Mouse (Mus musculus): Measurements from ENCODE around the gene Rpl36. TPM values are rescaled to one million over a fixed set of nuclear protein-coding genes. Genes with fewer than 3 reads are reported as not detected.
A peak's percentile ranks its signal among the peaks of the same experiment; 100 is the strongest.
"Not testable (repeated sequence)": the region's sequence is repeated elsewhere in the genome, so short reads cannot be mapped to it uniquely, and the experiment has no call there.

Rpl36 gene
- polyA plus RNA-seq, 1 experiment from 2014 or later: 1,235 TPM

GRCm38 (mm10) chr17:56611861-56612564 lies 1.2 kb upstream of the Rpl36 start:
- no peak overlapping the region for H3K9ac ChIP-seq
- peaks cover 38% of the 10 kb centered on the region for H3K36me3 ChIP-seq
- no peak overlapping the region for H3K4me2 ChIP-seq
- H3K4me1 ChIP-seq (replicated peaks): peaks cover 50% of the 10 kb centered on the region
- no peak overlapping the region for H3K27ac ChIP-seq
- no peak for ATAC-seq (ENCODE audit: low FRiP score)
- no peak overlapping the region for H3K4me3 ChIP-seq
- no peaks in the 10 kb centered on the region for H3K9me3 ChIP-seq
- no peaks in the 10 kb centered on the region for H3K27me3 ChIP-seq
- 19% methylated on average over 14 of the region's 14 CpGs for WGBS

GRCm38 (mm10) chr17:56612565-56612939 lies 664 bp upstream of the Rpl36 start:
- H3K27ac ChIP-seq; ATAC-seq (ENCODE audit: low FRiP score); H3K27me3 ChIP-seq; H3K9ac ChIP-seq; H3K9me3 ChIP-seq; H3K4me2 ChIP-seq; H3K4me3 ChIP-seq: not testable (repeated sequence)
- Histone ChIP-seq H3K36me3 (peaks cover 38% of the 10 kb centered on the region), H3K4me1 (replicated peaks) (peaks cover 48% of the 10 kb centered on the region)
- WGBS: 80% methylated on average over 10 of the region's 10 CpGs

GRCm38 (mm10) chr17:56613893-56614292 lies 677 bp downstream of the Rpl36 start:
- H3K4me1 ChIP-seq (replicated peaks): peaks cover 36% of the 10 kb centered on the region
- peak overlapping the region; percentile 96 for H3K27ac ChIP-seq
- not testable (repeated sequence) for H3K9me3 ChIP-seq; ATAC-seq (ENCODE audit: low FRiP score); H3K27me3 ChIP-seq
- 1% methylated on average over 26 of the region's 26 CpGs for WGBS
- H3K4me3 ChIP-seq: peak overlapping the region; percentile 67
- H3K36me3 ChIP-seq: peaks cover 48% of the 10 kb centered on the region
- H3K4me2 ChIP-seq: peak overlapping the region; percentile 92
- peak overlapping the region; percentile 87 for H3K9ac ChIP-seq

- H3K36me3 ChIP-seq: peaks cover 55% of the 10 kb centered on the region
Observed at GRCm38 (mm10) chr17:56614391-56615135, 1.3 kb downstream of the Rpl36 start.

GRCm38 (mm10) chr17:56615136-56615784 lies 2.0 kb downstream of the Rpl36 start:
- H3K27ac ChIP-seq: no peak overlapping the region
- ATAC-seq (ENCODE audit: low FRiP score): no peak
- 90% methylated on average over 11 of the region's 11 CpGs for WGBS
- H3K9me3 ChIP-seq: no peaks in the 10 kb centered on the region
- peak overlapping the region; percentile 67; the same call in 1 of the 2 replicates for H3K4me3 ChIP-seq
- H3K4me2 ChIP-seq: peak overlapping the region; percentile 92
- no peaks in the 10 kb centered on the region for H3K27me3 ChIP-seq
- H3K4me1 ChIP-seq (replicated peaks): peaks cover 30% of the 10 kb centered on the region
- peaks cover 62% of the 10 kb centered on the region for H3K36me3 ChIP-seq
- H3K9ac ChIP-seq: peak overlapping the region; percentile 87

More at GRCm38 (mm10) chr17:56614391-56615135, 1.3 kb downstream of the Rpl36 start:
- H3K4me2 ChIP-seq: peak overlapping the region; percentile 92
- no peaks in the 10 kb centered on the region for H3K9me3 ChIP-seq
- H3K9ac ChIP-seq: peak overlapping the region; percentile 87
- 36% methylated on average over 14 of the region's 14 CpGs for WGBS
- H3K4me3 ChIP-seq: peak overlapping the region; percentile 67
- no peak overlapping the region for H3K27ac ChIP-seq
- no peaks in the 10 kb centered on the region for H3K27me3 ChIP-seq
- ATAC-seq (ENCODE audit: low FRiP score): no peak
- H3K4me1 ChIP-seq (replicated peaks): peaks cover 33% of the 10 kb centered on the region

GRCm38 (mm10) chr17:56615792-56616191 lies 2.6 kb downstream of the Rpl36 start:
- Histone ChIP-seq H3K4me1 (replicated peaks) (peaks cover 24% of the 10 kb centered on the region), H3K9me3 (no peaks in the 10 kb centered on the region), H3K36me3 (peaks cover 67% of the 10 kb centered on the region), H3K4me3 (no peak overlapping the region), H3K4me2 (no peak overlapping the region), H3K27me3 (no peaks in the 10 kb centered on the region), H3K27ac (no peak overlapping the region), H3K9ac (0 out of 2 replicates have a peak overlapping the region, but pooled peaks have one; percentile 3)
- WGBS: 92% methylated on average over 4 of the region's 4 CpGs
- ATAC-seq (ENCODE audit: low FRiP score): no peak

GRCm38 (mm10) chr17:56616725-56617124 lies 3.5 kb downstream of the Rpl36 start:
- ATAC-seq (ENCODE audit: low FRiP score): no peak
- Histone ChIP-seq H3K4me2 (no peak overlapping the region), H3K27ac (no peak overlapping the region), H3K9ac (0 out of 2 replicates have a peak overlapping the region, but pooled peaks have one; percentile 3), H3K9me3 (no peaks in the 10 kb centered on the region), H3K36me3 (peaks cover 76% of the 10 kb centered on the region), H3K27me3 (no peaks in the 10 kb centered on the region), H3K4me3 (no peak overlapping the region), H3K4me1 (replicated peaks) (peaks cover 22% of the 10 kb centered on the region)
- WGBS: 79% methylated on average over 3 of the region's 3 CpGs

- Histone ChIP-seq H3K4me1 (replicated peaks) (peaks cover 19% of the 10 kb centered on the region), H3K27ac (no peak overlapping the region), H3K27me3 (no peaks in the 10 kb centered on the region), H3K4me2 (no peak overlapping the region), H3K4me3 (no peak overlapping the region), H3K9ac (no peak overlapping the region), H3K9me3 (no peaks in the 10 kb centered on the region), H3K36me3 (peaks cover 85% of the 10 kb centered on the region)
- no peak for ATAC-seq (ENCODE audit: low FRiP score)
- whole genome bisulfite sequencing: 90% methylated on average over 8 of the region's 8 CpGs
Observed at GRCm38 (mm10) chr17:56617628-56618027, 4.4 kb downstream of the Rpl36 start.

GRCm38 (mm10) chr17:56625495-56625894 lies 12.3 kb downstream of the Rpl36 start:
- H3K36me3 ChIP-seq: peaks cover 41% of the 10 kb centered on the region
- no peak for ATAC-seq (ENCODE audit: low FRiP score)

GRCm38 (mm10) chr17:56626260-56626659 lies 13.0 kb downstream of the Rpl36 start:
- Histone ChIP-seq H3K4me1 (replicated peaks) (peaks cover 32% of the 10 kb centered on the region), H3K9ac (peak overlapping the region; percentile 88), H3K4me3 (peak overlapping the region; percentile 93), H3K4me2 (peak overlapping the region; percentile 97), H3K36me3 (peaks cover 34% of the 10 kb centered on the region), H3K27me3 (peaks cover 4% of the 10 kb centered on the region; the same call in 1 of the 2 replicates), H3K27ac (peak overlapping the region; percentile 76), H3K9me3 (no peaks in the 10 kb centered on the region)
- ATAC-seq (ENCODE audit: low FRiP score): no peak; the same call in 1 of the 2 replicates
- WGBS: under 1% methylated on average over 32 of the region's 32 CpGs

More at GRCm38 (mm10) chr17:56625495-56625894, 12.3 kb downstream of the Rpl36 start:
- 86% methylated on average over 3 of the region's 3 CpGs for WGBS
- H3K9ac ChIP-seq: no peak overlapping the region
- peaks cover 32% of the 10 kb centered on the region for H3K4me1 ChIP-seq (replicated peaks)
- H3K9me3 ChIP-seq: no peaks in the 10 kb centered on the region
- H3K4me3 ChIP-seq: peak overlapping the region; percentile 93
- H3K4me2 ChIP-seq: peak overlapping the region; percentile 97
- H3K27me3 ChIP-seq: peaks cover 4% of the 10 kb centered on the region; the same call in 1 of the 2 replicates
- no peak overlapping the region for H3K27ac ChIP-seq

- Histone ChIP-seq H3K36me3 (peaks cover 28% of the 10 kb centered on the region), H3K27me3 (peaks cover 7% of the 10 kb centered on the region; the same call in 1 of the 2 replicates), H3K4me1 (replicated peaks) (peaks cover 32% of the 10 kb centered on the region), H3K4me3 (peak within 1 kb of the TSS; percentile 93), H3K9me3 (no peaks in the 10 kb centered on the region), H3K9ac (peak within 1 kb of the TSS; percentile 88), H3K27ac (peak within 1 kb of the TSS; percentile 82), H3K4me2 (peak within 1 kb of the TSS; percentile 97)
- under 1% methylated on average over 51 of the region's 51 CpGs for WGBS
- ATAC-seq (ENCODE audit: low FRiP score): peak; percentile 92
Observed at GRCm38 (mm10) chr17:56626754-56627470, 13.7 kb downstream of the Rpl36 start, which contains the start of gene Lonp1. Gene Lonp1, minus strand, starts transcription at chr17:56626887.

Measured in hindbrain, embryonic 13.5 days (tissue).